In genomic region chr3:71096071-71096470, GRCm38 (mm10) we compare ENCODE assay signal across 24 mouse cellular contexts.
DNase-seq lines count a peak whose midpoint lies in the region; ATAC-seq and TF ChIP-seq lines count a peak whose summit lies in the region.
"Had no signal": no experiment of that assay in that cellular context is flagged by ENCODE, and none has a peak within 500 bp of the region (broad histone marks: within the 10 kb centered on the region; RNA-seq: fewer than 3 reads in every experiment).

No protein-coding gene starts in this region.

- intact Hi-C loops in left cerebral cortex, adult 2 months (cut with DNase I) = loop anchor here (5.0 to 10.0 kb wide), 2 partner anchors 989 to 1949 kb away; no protein-coding TSS in a partner anchor

- no peak overlapping the region for H3K4me3 ChIP-seq in embryonic facial prominence, embryonic 14.5 days (ENCODE audit: low read depth, low read length)
- no peak overlapping the region for H3K4me3 ChIP-seq in embryonic facial prominence, embryonic 10.5 days
- H3K4me3 ChIP-seq in hindbrain, postnatal 0 days (ENCODE audit: low read length) = no peak overlapping the region
- H3K4me3 ChIP-seq in hindbrain, embryonic 12.5 days = no peak overlapping the region
- H3K4me3 ChIP-seq in left cerebral cortex, adult 2 months = no peak overlapping the region
- H3K4me3 ChIP-seq: erythroblast, embryonic 14.5 days; heart, adult 2 months; limb, embryonic 10.5 days; megakaryocyte, embryonic 14.5 days; neural tube, embryonic 13.5 days had no signal

- no peak for ATAC-seq in embryonic facial prominence, embryonic 14.5 days (ENCODE audit: low read depth)
- ATAC-seq in hindbrain, postnatal 0 days = no peak
- no peak for ATAC-seq in hindbrain, embryonic 12.5 days (ENCODE audit: low FRiP score)
- ATAC-seq in megakaryocyte-erythroid progenitor cell, adult 5-6 weeks (replicated peaks; ENCODE audit: low FRiP score, low TSS enrichment, poor library complexity, severe bottlenecking) = no peak
- ATAC-seq: activated CD4-positive, CD25-positive, alpha-beta regulatory T cell, adult 4 months; liver, postnatal 0 days had no signal

- no peaks in the 10 kb centered on the region for H3K36me3 ChIP-seq in embryonic facial prominence, embryonic 14.5 days (ENCODE audit: control insufficient read depth, insufficient read depth, low read length)
- no peaks in the 10 kb centered on the region for H3K36me3 ChIP-seq in embryonic facial prominence, embryonic 10.5 days (replicated peaks)
- no peaks in the 10 kb centered on the region for H3K36me3 ChIP-seq in hindbrain, postnatal 0 days (ENCODE audit: insufficient read depth, low read length)
- H3K36me3 ChIP-seq in hindbrain, embryonic 12.5 days = no peaks in the 10 kb centered on the region
- H3K36me3 ChIP-seq: limb, embryonic 10.5 days; neural tube, embryonic 13.5 days had no signal

- no peaks in the 10 kb centered on the region for H3K4me1 ChIP-seq in embryonic facial prominence, embryonic 14.5 days (ENCODE audit: control insufficient read depth, insufficient read depth, low read length)
- H3K4me1 ChIP-seq in embryonic facial prominence, embryonic 10.5 days = no peaks in the 10 kb centered on the region
- H3K4me1 ChIP-seq in hindbrain, postnatal 0 days (ENCODE audit: insufficient read depth, low read length) = no peaks in the 10 kb centered on the region
- no peaks in the 10 kb centered on the region for H3K4me1 ChIP-seq in hindbrain, embryonic 12.5 days
- H3K4me1 ChIP-seq: limb, embryonic 10.5 days; megakaryocyte, embryonic 14.5 days; neural tube, embryonic 13.5 days had no signal

- no peak overlapping the region for H3K4me2 ChIP-seq in embryonic facial prominence, embryonic 14.5 days (ENCODE audit: low read depth, low read length)
- H3K4me2 ChIP-seq in hindbrain, postnatal 0 days (ENCODE audit: low read depth, low read length) = no peak overlapping the region
- no peak overlapping the region for H3K4me2 ChIP-seq in hindbrain, embryonic 12.5 days (replicated peaks)
- H3K4me2 ChIP-seq: neural tube, embryonic 13.5 days had no signal

- no peak overlapping the region for H3K9ac ChIP-seq in embryonic facial prominence, embryonic 14.5 days (ENCODE audit: low read depth, low read length)
- no peak overlapping the region for H3K9ac ChIP-seq in hindbrain, postnatal 0 days (replicated peaks; ENCODE audit: low read length)
- no peak overlapping the region for H3K9ac ChIP-seq in hindbrain, embryonic 12.5 days
- H3K9ac ChIP-seq: liver, postnatal 0 days; neural tube, embryonic 13.5 days had no signal

- no peaks in the 10 kb centered on the region for H3K9me3 ChIP-seq in embryonic facial prominence, embryonic 14.5 days (ENCODE audit: control insufficient read depth, low read length)
- no peaks in the 10 kb centered on the region for H3K9me3 ChIP-seq in embryonic facial prominence, embryonic 10.5 days
- H3K9me3 ChIP-seq in hindbrain, postnatal 0 days (ENCODE audit: low read length) = no peaks in the 10 kb centered on the region
- H3K9me3 ChIP-seq in hindbrain, embryonic 12.5 days (replicated peaks) = no peaks in the 10 kb centered on the region
- H3K9me3 ChIP-seq: limb, embryonic 10.5 days; megakaryocyte, embryonic 14.5 days; neural tube, embryonic 13.5 days had no signal

- peak; percentile 48 for TF ChIP-seq CTCF in hindbrain, postnatal 0 days (IDR thresholded peaks at IDR 0.05; ENCODE audit: low read depth)
- peak; percentile 46 for TF ChIP-seq CTCF in left cerebral cortex, adult 2 months (IDR thresholded peaks at IDR 0.05)

- DNase-seq in embryonic facial prominence, embryonic 14.5 days (ENCODE audit: low spot score) = peak; percentile 4
- DNase-seq in embryonic facial prominence, embryonic 10.5 days (ENCODE audit: low spot score) = no peak
- DNase-seq in hindbrain, postnatal 0 days (ENCODE audit: low spot score) = peak; percentile 47
- no peak for DNase-seq in left cerebral cortex, adult 2 months (ENCODE audit: extremely low spot score in 1 of 2, low spot score in 2 of 2)
- DNase-seq in left cerebral cortex, adult 8-10 months (ENCODE audit: low spot score in 2 of 2) = no peak
- peak; percentile 48 for DNase-seq in brain, adult 2 months (ENCODE audit: low read depth, low spot score)
- DNase-seq: adrenal gland, postnatal 25 days; cerebellum, adult 2 months; cerebellum, postnatal 36 days; gastrocnemius, postnatal 25 days; heart, adult 2 months; heart, postnatal 36 days; kidney, adult 2 months; kidney, postnatal 14 days; layer of hippocampus, postnatal 36 days; liver, postnatal 0 days; thymus, postnatal 4 days had no signal

- no peaks in the 10 kb centered on the region for H3K27me3 ChIP-seq in embryonic facial prominence, embryonic 14.5 days (replicated peaks; ENCODE audit: control insufficient read depth, insufficient read depth, low read length)
- no peaks in the 10 kb centered on the region for H3K27me3 ChIP-seq in embryonic facial prominence, embryonic 10.5 days (replicated peaks; ENCODE audit: low read depth, poor library complexity, severe bottlenecking)
- H3K27me3 ChIP-seq in hindbrain, postnatal 0 days (ENCODE audit: insufficient read depth, low read length) = no peaks in the 10 kb centered on the region
- no peaks in the 10 kb centered on the region for H3K27me3 ChIP-seq in hindbrain, embryonic 12.5 days
- H3K27me3 ChIP-seq: megakaryocyte, embryonic 14.5 days; neural tube, embryonic 13.5 days had no signal

- no peak overlapping the region for H3K27ac ChIP-seq in embryonic facial prominence, embryonic 14.5 days (replicated peaks; ENCODE audit: low read depth, low read length)
- H3K27ac ChIP-seq in embryonic facial prominence, embryonic 10.5 days (replicated peaks) = no peak overlapping the region
- H3K27ac ChIP-seq in hindbrain, postnatal 0 days = no peak overlapping the region
- no peak overlapping the region for H3K27ac ChIP-seq in hindbrain, embryonic 12.5 days
- no peak overlapping the region for H3K27ac ChIP-seq in left cerebral cortex, adult 2 months
- H3K27ac ChIP-seq: heart, adult 2 months; limb, embryonic 10.5 days; neural tube, embryonic 13.5 days had no signal

Comparison
In these comparisons a context has a peak if more than half of its experiments do, and no peak if none do; other contexts are left out.
1. DNase-seq: peak in embryonic facial prominence, embryonic 14.5 days (single experiment), hindbrain, postnatal 0 days (single experiment) and brain, adult 2 months (single experiment); none in embryonic facial prominence, embryonic 10.5 days (single experiment), left cerebral cortex, adult 2 months (0 of 2) and left cerebral cortex, adult 8-10 months (0 of 2).